Mouse (Mus musculus): Measurements from ENCODE around the gene Polr2e. TPM values are rescaled to one million over a fixed set of nuclear protein-coding genes. Genes with fewer than 3 reads are reported as not detected.
"Not testable (repeated sequence)": the region's sequence is repeated elsewhere in the genome, so short reads cannot be mapped to it uniquely, and the experiment has no call there.

Polr2e gene
- total RNA-seq, 2 experiments from 2014 or later, result 150 to 157 TPM

DNA sequence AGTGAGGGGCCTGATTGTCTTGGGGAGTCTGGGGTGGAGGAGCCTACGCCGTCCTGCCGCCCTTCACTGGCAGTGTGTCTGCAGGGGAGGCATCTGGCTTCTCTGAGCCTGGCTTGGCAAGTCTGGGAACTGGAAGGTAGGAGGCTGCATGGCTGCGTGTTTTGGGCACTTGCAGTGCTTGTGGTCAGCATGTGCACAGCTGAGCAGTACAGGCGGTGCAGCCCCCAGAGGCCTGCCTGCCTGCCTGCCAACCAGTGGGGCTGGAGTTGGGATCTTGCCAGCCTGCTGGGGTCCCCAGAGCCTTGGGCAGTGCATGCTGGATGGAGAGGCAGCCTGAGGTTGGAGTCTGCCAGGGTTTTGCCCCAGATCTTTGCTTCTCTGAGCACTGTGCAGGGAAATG is 23.5 kb upstream of the Polr2e start:
- no peak for ATAC-seq (replicated peaks; ENCODE audit: low FRiP score, low TSS enrichment, poor library complexity, severe bottlenecking)

DNA sequence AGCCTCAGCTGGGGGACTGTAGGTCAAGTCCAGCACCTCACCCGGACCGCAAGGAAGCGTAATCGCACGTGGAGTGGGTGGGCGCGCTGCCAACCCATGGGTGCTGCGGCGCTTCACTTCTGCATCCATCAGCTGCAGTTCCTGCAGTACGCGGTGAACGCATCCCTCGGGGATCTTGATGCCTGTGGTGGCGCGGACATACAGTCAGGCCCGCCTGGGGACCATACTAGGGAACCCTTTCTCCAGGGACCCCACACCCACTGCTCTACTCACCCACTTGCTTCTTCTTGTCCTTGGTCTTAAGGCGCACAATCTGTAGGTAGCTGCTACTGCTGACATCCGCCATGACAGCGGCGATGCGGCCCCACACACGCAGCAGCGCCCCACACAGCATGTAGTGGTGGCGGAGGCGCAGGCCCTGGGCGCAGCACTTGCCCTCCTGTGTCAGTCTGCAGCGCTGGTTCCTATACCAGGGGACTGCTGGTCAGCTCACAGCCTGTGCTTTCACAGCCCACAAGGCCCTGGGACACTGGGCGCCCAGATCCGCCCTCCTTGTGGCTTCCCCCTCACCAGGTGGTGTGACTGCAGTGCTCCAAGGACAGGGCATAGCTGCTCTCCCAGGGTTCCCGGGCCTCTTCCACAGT is 18.2 kb upstream of the Polr2e start:
- no peak for ATAC-seq (replicated peaks; ENCODE audit: low FRiP score, low TSS enrichment, poor library complexity, severe bottlenecking)

DNA sequence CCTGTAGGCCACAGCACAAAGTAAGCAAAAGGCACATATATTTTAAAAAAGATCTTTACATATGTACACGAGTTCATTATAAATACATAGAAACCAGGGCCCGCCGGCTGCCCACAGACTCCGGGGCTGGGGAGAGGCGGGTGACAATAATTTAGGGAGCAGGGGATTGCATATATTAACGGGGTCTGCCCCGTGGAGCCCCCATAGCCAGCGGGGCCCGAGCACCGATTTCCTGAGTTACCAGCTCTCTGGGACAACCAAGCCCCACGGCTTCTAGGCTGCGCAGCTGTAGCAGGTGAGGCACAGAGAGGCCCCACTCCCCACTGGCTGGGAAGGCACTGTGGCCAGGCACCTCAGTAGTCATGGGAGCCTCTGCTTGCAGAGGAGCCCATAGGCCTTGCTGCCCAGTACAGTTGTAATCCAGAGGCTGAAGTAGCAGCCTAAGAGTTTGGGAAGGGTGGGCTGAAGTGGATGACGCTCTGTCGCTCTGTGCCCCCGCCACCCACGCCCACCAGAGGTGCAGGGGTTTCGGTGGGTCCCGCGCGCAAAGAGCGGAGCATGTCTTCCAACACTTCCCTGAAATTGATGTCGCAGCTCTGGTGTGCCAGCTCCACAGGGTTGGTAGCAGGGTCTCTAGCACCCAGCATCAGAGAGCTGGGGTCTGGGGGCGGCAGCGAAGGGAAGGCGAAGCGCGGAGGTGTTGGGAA is 17.5 kb upstream of the Polr2e start:
- no peak for ATAC-seq (replicated peaks; ENCODE audit: low FRiP score, low TSS enrichment, poor library complexity, severe bottlenecking)

DNA sequence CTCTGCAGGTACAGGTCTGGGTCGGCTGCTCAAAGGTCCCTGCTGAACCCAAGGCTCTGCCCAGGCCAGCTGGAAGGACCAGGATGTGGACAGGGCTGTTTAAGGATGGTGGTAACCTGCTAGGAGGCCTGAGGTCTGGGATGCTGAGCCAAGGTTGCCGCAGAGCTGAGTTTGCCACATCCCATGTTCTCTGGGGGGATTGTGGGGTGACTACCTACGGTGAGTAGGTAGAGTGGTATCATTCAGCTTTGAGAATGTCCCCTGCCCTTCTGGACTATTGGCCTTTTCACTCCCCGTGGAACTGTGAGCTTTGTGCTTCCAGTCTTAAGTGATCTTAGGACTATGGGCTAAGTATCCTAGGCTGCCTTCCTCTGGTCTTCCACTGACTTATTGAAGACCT is 16.9 kb upstream of the Polr2e start:
- no peak for ATAC-seq (replicated peaks; ENCODE audit: low FRiP score, low TSS enrichment, poor library complexity, severe bottlenecking)

DNA sequence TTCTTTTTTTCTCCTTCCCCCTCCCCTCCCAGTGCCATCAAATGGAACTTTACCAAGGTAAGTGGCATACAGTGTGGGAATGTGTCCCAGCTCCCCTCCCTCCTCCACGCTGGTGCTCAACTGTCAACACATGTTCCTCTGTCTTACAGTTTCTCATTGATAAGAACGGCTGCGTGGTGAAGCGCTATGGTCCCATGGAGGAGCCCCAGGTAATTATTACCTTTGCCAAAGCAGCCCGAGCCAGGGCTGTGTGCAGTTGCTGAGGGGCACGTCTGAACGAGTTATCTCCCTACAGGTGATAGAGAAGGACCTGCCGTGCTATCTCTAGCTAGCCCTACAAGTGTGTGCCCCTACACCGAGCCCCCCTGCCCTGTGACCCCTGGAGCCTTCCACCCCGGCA is 16.3 kb upstream of the Polr2e start:
- no peak for ATAC-seq (replicated peaks; ENCODE audit: low FRiP score, low TSS enrichment, poor library complexity, severe bottlenecking)

DNA sequence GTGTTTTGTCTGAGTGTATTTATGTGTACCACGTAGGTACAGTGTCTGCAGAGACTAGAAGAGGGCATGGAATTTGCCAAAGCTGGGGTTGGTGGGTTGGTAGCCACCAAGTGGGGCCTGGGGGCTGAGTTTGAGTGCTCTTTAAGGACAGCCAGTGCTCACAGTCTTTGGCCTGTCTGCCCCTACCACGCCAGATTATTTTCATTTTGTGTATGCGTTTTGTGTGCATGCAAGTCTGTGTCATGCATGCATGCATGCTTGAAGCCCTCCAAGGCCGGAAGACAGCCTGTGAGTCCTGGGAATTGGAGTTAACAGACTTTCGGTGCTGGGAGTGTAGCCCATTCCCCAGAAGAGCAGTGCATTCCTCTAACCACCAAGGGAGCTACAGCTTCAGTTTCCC is 15.8 kb upstream of the Polr2e start:
- ATAC-seq (replicated peaks; ENCODE audit: low FRiP score, low TSS enrichment, poor library complexity, severe bottlenecking), result no peak

DNA sequence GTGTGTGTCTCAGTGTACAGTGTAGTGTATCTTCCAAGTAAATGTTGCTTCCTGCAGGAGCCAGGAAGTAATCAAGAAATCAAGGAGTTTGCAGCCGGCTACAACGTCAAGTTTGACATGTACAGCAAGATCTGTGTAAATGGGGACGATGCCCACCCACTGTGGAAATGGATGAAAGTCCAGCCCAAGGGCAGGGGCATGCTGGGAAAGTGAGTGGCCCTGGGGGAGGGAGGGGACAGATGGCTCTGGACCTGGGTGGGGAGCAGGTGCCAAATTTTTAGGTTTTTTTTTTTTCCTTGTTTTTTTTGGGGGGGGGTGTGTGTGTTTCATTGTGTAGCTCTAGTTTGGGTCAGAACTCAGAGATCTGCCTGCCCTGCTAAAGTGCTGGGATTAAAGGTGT is 15.3 kb upstream of the Polr2e start:
- not testable (repeated sequence) for ATAC-seq (replicated peaks; ENCODE audit: low FRiP score, low TSS enrichment, poor library complexity, severe bottlenecking)

DNA sequence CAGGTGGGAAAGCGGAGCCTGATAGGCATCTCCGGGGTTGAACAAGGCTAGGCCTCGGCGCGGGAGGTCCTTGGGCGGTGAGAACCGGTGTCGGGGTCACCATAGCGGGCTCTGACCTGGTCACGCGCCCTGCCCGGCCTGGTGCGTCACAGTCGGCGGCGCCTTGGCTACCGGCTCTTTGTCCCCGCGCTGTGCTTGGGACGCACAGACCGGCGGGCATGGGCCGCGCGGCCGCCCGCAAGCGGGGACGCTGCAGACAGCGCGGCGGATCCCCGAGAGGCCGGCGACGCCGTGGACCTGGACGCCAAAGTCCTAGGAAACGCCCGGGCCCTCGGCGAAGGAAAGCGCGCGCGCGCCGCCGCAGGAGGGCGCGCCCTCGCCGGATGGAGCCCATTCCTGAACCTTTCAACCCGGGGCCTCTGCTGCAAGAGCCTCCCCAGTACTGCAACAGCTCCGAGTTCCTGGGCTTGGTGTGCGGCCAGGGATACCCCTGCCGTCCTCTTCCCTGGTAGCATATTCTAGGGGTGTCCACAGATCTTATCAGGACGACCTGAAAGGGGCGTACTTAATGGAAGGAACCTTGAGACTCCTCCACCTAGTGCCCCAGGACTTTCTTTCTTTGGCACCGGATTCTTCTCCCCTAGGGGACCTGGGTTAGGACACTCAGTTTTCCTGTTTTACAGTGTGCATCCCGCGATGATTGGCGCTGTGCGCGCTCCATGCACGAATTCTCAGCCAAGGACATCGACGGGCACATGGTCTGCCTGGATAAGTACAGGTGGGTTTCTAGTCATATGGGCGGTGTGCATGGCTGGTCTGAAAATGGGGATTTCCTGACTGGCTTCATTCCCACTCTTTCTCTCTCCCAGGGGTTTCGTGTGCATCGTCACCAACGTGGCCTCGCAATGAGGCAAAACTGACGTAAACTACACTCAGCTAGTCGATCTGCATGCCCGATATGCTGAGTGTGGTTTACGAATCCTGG is 14.5 kb upstream of the Polr2e start:
- ATAC-seq (replicated peaks; ENCODE audit: low FRiP score, low TSS enrichment, poor library complexity, severe bottlenecking), result peak; percentile 26; the same call in 1 of the 2 replicates

DNA sequence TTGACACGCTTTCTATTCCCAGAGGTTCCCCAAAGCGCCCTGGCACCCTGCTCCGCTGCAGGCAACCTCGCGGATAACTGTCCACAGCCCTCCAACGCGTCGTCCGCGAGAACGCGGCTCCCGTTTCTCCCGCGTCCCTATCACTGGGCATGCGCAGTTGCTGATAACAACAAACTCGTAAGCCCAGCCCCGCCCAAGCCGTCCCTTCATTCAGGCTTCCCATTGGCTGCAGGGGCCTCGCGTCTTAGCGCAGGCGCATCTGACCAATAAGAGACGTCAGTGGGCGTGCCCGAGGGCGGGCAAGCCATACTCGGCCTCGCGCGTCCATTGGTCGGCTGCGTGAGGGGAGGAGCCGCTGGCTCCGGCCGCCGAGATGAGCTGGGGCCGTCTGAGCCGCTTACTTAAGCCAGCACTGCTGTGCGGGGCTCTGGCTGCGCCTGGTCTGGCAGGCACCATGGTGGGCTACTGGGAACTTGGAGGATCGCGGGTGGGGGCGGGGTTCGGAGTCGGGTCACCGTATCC is 13.7 kb upstream of the Polr2e start:
- peak; percentile 89 for ATAC-seq (replicated peaks; ENCODE audit: low FRiP score, low TSS enrichment, poor library complexity, severe bottlenecking)

DNA sequence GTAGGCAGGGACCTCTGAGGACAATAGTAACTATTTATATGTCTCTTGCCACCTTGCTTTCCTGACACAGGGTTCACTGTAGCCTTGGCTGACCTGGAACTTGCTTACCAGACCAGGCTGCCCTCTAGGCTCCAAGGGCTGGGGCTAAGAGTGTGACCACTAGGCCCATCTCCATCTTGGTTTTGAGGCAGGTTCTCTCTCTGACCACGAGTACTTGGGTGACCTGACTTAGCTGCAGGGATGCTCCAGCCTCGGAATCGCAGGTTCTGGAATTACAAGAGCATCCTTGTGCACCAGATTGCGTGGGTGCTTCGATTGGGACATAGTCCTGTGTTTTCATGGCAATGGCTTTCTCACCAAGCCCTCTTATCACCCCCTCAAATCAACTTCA is 12.8 kb upstream of the Polr2e start:
- no peak for ATAC-seq (replicated peaks; ENCODE audit: low FRiP score, low TSS enrichment, poor library complexity, severe bottlenecking)

DNA sequence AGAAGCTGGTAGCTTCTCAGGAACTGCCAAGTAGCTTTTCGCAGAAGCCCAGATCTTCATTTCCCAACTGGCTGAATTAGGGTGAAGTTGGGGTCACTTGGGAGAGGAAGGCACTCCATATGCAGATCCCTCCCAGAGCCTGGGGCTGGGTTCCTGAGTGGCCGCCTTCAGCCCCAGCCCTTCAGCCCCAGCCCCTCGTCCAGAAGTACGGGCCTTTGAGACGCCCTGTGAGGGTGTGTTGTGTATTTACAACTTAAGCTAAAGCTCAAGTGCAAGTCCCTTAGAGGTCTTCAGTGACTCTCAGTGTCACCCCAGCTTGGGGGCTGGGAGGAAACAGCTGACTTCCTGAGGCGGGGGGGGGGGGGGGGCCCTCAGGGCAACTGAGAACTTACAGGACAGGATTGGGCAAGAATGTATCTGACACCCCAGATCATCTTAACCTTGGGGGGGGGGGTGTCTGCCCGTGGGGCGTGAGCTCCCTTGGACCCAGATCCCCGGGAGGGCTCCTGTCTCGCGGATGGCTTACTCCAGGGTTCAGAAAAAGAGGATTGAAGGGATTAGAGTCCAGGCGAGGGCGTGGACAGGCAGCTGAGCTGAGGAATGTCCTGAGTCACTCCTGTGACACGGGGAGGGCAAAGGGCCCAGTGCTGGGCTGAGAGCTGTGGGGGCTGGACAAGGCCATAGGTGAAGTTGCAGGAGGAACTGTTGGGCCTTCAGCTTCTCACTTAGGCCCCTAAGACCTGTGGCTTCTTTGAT is 12.2 kb upstream of the Polr2e start:
- no peak for ATAC-seq (replicated peaks; ENCODE audit: low FRiP score, low TSS enrichment, poor library complexity, severe bottlenecking)

DNA sequence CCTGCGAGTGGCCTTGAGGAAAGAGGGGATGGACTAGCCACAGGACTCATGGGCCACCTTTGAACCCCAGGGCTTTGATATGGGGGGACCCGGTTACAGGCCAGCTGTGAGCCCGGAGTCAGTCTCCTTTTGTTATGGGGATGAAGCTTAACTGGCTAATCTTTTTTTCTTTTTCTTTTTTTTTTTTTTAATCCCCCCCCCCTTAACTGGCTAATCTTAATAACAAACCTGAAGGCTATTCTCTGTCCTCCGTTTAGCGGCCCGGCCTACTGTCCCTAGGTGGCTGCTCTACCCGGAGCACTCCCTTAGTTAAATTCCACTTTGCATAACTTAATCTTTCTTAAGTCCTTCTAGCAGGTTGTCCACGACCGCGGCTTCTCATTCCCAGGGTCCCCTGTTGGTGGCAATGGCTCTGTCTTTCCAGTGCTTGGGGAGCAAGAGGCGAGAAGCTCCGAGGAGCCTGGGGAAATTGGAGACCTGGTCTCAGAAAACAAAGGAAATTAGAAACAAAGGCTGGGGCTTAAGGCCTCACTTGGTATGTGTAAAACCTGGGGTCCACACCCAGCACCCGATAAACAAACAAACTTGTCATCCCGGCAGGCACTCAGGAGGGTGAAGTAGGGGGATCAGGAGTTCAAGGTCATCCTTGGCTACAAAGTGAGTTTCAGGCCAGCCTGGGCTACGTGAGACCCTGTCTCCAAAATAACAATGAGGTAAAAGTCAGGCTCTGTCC is 11.5 kb upstream of the Polr2e start:
- no peak for ATAC-seq (replicated peaks; ENCODE audit: low FRiP score, low TSS enrichment, poor library complexity, severe bottlenecking)

DNA sequence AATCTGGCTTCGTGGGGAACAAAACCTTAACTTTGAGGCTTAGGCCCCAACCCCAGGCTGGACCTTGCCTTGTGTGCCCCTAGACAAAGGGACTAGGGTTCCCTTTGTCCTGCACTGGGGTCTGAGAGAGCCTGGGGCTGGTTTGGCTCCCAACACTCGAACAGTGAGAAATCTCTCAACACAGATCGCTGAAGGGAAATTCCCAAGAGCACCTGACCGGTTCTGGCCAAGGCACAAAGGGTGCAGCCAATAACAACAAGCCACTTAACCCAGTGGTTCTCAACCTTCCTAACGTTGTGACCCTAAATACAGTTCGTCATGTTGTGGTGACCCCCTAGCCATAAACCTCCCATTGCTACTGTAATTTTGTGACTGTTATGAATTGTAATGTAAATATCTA is 10.6 kb upstream of the Polr2e start:
- ATAC-seq (replicated peaks; ENCODE audit: low FRiP score, low TSS enrichment, poor library complexity, severe bottlenecking), result no peak

DNA sequence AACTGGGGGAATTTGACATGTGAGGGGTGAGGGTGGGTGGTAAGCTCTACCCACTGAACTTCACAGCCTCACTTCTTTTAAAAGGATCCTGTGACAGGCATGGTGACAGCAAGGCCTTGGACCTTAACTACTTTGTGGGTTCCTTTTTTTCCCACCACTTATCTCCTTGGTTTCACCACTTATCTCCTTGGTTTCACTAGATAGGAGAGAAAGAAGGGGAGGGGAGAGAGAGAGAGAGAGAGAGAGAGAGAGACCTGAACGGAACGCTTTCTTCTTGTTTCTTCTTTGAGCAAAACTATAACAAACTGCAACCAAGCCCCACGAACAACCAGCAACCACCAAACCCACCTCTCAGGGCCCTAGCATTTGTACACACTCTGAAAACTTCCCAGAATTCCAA is 9.2 kb upstream of the Polr2e start:
- ATAC-seq (replicated peaks; ENCODE audit: low FRiP score, low TSS enrichment, poor library complexity, severe bottlenecking), result no peak

DNA sequence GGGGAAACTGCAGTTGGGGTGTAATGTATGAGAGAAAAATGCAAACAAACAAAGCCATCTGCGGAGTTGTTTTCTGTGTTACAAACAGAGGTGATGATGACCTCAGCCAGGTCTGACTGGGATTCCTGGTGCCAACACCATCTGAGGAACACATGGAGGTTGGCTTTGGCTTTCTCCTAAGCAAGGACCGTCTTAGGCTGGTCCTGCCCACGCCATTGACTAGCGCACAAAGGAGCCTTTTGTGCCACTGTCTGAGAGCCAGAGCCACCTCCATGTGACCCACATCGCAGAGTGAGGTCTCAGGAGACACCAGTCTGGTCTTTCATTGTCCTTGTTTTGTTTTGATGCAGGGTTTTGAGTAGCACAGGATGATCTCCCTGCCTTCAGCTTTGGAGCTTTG is 8.8 kb upstream of the Polr2e start:
- no peak for ATAC-seq (replicated peaks; ENCODE audit: low FRiP score, low TSS enrichment, poor library complexity, severe bottlenecking)

DNA sequence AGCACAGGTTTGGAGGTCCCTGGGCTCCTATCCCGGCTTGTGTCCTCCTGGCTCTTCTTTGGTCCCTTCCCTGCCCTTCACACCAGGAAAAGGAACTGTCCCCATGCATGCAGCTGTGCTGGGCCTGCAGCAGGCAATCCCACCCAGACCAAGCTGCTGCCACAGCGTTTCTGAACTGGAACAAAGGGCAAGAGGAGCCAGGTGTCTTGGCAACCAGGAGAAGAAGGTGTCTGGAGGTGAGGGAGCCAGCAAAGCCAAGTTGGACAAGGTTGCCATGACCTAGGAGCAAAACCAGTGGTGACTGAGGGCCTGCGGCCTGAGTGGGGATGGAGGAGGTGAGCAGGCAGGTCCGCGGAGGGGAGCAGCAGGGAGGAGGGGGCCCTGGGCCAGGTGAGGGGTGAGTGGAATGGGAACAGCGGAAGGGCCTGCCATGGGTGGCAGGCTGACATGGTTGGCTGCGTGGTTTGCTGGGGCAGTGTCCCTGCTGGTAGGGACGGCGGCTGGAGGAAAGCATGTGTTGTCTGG is 7.5 kb upstream of the Polr2e start, which contains the start of gene Gpx4:
Gpx4 (plus strand) TSS at position 126 of the 525 bp plus-strand sequence.
- no peak for ATAC-seq (replicated peaks; ENCODE audit: low FRiP score, low TSS enrichment, poor library complexity, severe bottlenecking)

DNA sequence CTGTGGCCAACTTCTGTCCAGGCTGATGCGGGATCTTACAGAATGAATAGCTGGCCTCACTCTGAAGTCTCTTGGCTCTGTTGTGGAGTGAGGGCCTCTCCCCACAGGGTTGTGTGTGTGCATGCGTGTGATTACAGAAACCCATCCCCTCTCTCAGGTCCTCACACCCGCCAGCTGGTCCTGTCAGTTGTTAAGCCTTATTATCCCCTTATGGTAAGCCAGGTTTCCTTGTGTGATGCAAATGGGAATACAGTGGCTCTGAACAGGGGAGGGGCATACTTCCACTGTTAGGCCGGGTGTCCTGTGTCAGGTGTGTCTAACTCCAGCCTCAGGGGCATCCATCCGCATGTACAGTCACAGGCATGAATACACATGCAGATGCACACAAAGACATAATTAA is 6.2 kb upstream of the Polr2e start:
- no peak for ATAC-seq (replicated peaks; ENCODE audit: low FRiP score, low TSS enrichment, poor library complexity, severe bottlenecking)

DNA sequence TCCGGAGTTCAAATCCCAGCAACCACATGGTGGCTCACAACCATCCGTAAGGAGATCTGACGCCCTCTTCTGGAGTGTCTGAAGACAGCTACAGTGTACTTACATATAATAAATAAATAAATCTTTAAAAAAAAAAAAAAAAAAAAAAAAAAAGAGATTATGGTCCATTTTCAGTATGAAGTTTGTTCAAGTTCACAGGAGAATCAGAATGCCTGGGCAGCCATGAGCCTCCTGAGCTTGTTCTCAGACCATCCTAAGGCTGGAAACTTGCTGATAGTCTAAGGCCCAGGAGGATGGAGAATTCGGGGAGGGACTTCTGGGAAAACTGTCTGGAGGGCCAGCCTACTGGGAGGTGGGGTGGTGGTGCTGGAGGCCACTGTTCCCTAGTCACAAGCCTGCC is 5.8 kb upstream of the Polr2e start:
- not testable (repeated sequence) for ATAC-seq (replicated peaks; ENCODE audit: low FRiP score, low TSS enrichment, poor library complexity, severe bottlenecking)
